ENCODE assay signal across 8 mouse cellular contexts in genomic region chr4:40156153-40156552, GRCm38 (mm10). TPM values are rescaled to one million over a fixed set of nuclear protein-coding genes. Genes with fewer than 3 reads are reported as not detected.
A peak's percentile ranks its signal among the peaks of the same experiment; 100 is the strongest.
DNase-seq lines count a peak whose midpoint lies in the region; ATAC-seq lines count a peak whose summit lies in the region.

No protein-coding gene starts in this region.

- peak; percentile 96 for ATAC-seq in megakaryocyte, adult 5-6 weeks (ENCODE audit: poor library complexity, severe bottlenecking)

- DNase-seq in heart, adult 18-20 months = peak; percentile 54 to 62
- no peak for DNase-seq in heart, postnatal 4 days
- peak; percentile 80 for DNase-seq in adrenal gland, postnatal 10 days
- DNase-seq in liver = peak; percentile 30
- no peak for DNase-seq in cerebellum, postnatal 10 days
- no peak for DNase-seq in right cerebral cortex, postnatal 36 days (ENCODE audit: low spot score in 2 of 2)
- DNase-seq in thymus, postnatal 14 days = no peak

RNA-seq across cellular contexts. Expression of gene Aco1, which starts 13.3 kb away (rescaled TPM):
- total RNA-seq in heart, adult 18-20 months (2021) = 10 to 100 TPM; 28.6 to 34.8 TPM
- 10 to 100 TPM; 42.6 to 43.5 TPM for total RNA-seq in heart, postnatal 4 days (2021)
- 100 to 1,000 TPM; 130 to 174 TPM for total RNA-seq in adrenal gland, postnatal 10 days (2021)
- 16.1 and 17.3 TPM in 2 replicates for total RNA-seq in megakaryocyte, adult 5-6 weeks (2015)
- total RNA-seq in megakaryocyte, adult 5-6 weeks (2017) = 21.0 and 32.0 TPM in 2 replicates

Comparison
In these comparisons a context has a peak if more than half of its experiments do, and no peak if none do; other contexts are left out.
1. DNase-seq: peak in heart, adult 18-20 months (2 of 2), adrenal gland, postnatal 10 days (single experiment) and liver (single experiment); none in heart, postnatal 4 days (single experiment), cerebellum, postnatal 10 days (0 of 2), right cerebral cortex, postnatal 36 days (0 of 2) and thymus, postnatal 14 days (single experiment).